Mouse (Mus musculus): ENCODE results near the gene Slc35b3.

Slc35b3 gene

GRCm38 (mm10) chr13:38938433-38938832 is 22.2 kb downstream of the Slc35b3 start:
- in situ Hi-C loops (cut with MboI, MseI) = no loop called here

GRCm38 (mm10) chr13:38936860-38937471 is 23.7 kb downstream of the Slc35b3 start:
- in situ Hi-C loops (cut with MboI, MseI) = no loop called here

- in situ Hi-C loops (cut with MboI, MseI) = no loop called here
These were observed 24.7 kb downstream of the Slc35b3 start for GRCm38 (mm10) chr13:38935856-38936446.

GRCm38 (mm10) chr13:38929843-38930578 is 30.7 kb downstream of the Slc35b3 start:
- in situ Hi-C loops (cut with MboI, MseI) = no loop called here

- in situ Hi-C loops (cut with MboI, MseI) = no loop called here
These were observed 38.0 kb downstream of the Slc35b3 start for GRCm38 (mm10) chr13:38922676-38923075.

GRCm38 (mm10) chr13:38921306-38921705 is 39.4 kb downstream of the Slc35b3 start:
- in situ Hi-C loops (cut with MboI, MseI) = no loop called here

GRCm38 (mm10) chr13:38918188-38918885 is 42.3 kb downstream of the Slc35b3 start:
- in situ Hi-C loops (cut with MboI, MseI) = no loop called here

GRCm38 (mm10) chr13:38917556-38917955 is 43.1 kb downstream of the Slc35b3 start:
- in situ Hi-C loops (cut with MboI, MseI) = no loop called here

GRCm38 (mm10) chr13:38914771-38915170 is 45.9 kb downstream of the Slc35b3 start:
- in situ Hi-C loops (cut with MboI, MseI) = no loop called here

- in situ Hi-C loops (cut with MboI, MseI) = no loop called here
These were observed 68.3 kb downstream of the Slc35b3 start for GRCm38 (mm10) chr13:38892364-38892763.

Measured in T-helper 1 cell (primary cell).